Mouse (Mus musculus) adrenal gland, postnatal 36 days (tissue): Measurements from ENCODE around the gene Nuf2. TPM values are rescaled to one million over a fixed set of nuclear protein-coding genes. Genes with fewer than 3 reads are reported as not detected.
A peak's percentile ranks its signal among the peaks of the same experiment; 100 is the strongest.
"Not testable (repeated sequence)": the region's sequence is repeated elsewhere in the genome, so short reads cannot be mapped to it uniquely, and the experiment has no call there.

Source experiments
- DNase-seq, 2 experiments: peaks; one replicate each; pipeline ENCODE4 v3.0.0; 2021; ENCODE audit warnings: mixed read lengths in 1 of 2
- long read RNA-seq, 2 experiments: library from polyadenylated mRNA; stranded (forward); transcript quantifications; one replicate each; pipeline ENCODE4 v2.0.0; 2021; ENCODE audit warnings: borderline sequencing depth in 2 of 2
- total RNA-seq, 2 experiments: library from RNA; stranded (reverse); gene quantifications; 2 replicates each; pipeline ENCODE4 v1.2.3; 2021

Gene Nuf2
- total RNA-seq: 1 to 10 TPM; 3.2 to 4.1 TPM
- long read RNA-seq, experiment 1, partial matches to known transcripts: 0 of 6 reads
- long read RNA-seq, experiment 1, other reads (novel, unspliced or antisense): 2 of 6 reads
- long read RNA-seq, experiment 2, partial matches to known transcripts: 0 of 1 reads
- long read RNA-seq, experiment 2, other reads (novel, unspliced or antisense): 0 of 1 reads

- peak; percentile 96 to 97 for DNase-seq
Measured at GRCm38 (mm10) chr1:169530876-169531701, at the start of gene Nuf2. Gene Nuf2 (minus strand): TSS chr1:169531464.

DNA sequence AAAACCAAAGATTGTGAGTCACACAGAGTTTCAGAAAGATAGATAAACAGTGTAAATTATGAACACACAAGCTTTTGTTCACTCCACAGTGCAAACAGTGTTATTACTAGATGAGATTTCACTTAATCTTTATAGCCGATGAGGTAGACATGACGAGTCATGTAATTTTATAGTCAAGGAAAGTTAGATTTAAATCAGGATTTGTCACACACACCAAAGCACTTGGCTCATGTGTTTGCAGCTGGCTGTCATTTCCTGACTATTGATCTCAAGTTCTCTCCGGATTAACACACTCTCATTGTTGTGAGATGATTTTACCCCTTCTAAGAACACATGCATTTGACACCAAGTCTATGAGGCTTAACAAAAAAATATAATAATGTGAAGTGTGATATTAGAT lies 48.3 kb upstream of the Nuf2 start:
- DNase-seq: no peak

- no peak for DNase-seq
Measured at GRCm38 (mm10) chr1:169574136-169574535, 42.9 kb upstream of the Nuf2 start.

DNA sequence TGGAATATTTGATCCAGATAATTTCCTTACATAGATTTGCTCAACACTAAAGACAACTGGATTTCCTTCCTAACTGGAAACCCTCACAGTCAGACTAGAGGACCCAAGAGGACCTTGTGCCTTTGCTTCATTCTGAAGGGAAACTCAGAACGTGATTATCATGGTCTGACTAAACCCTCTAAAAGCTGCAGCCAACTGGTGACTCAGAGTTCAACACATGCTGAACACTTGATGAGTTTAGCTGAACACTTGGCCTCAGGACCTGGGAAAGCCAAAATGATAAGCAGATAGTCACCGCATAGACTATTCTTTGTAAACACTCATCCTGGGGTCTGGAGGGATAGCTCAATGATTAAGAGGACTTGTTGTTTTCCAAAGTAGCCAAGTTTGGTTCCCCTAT lies 24.4 kb upstream of the Nuf2 start:
- peak; percentile 14 to 23 for DNase-seq

DNA sequence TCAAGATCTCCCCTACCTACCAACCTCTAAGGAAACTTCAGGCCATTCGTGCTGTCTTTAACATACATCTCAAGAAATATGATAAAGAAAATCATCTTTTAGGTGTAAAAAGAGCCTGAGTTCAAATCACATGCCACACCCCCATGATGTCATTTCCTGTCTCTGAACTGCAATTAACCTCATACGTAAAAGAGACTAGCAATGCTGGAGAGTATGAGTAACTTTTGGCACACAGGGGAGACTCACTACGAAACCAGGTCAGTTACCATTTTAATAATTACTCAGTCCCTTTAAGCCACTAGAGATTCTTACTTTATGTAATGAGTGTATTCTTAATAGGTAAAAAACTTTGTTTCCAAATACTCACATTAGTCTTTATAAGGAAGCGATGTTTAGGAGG lies 23.8 kb upstream of the Nuf2 start:
- no peak for DNase-seq

- DNase-seq: no peak
Measured at GRCm38 (mm10) chr1:169553446-169553845, 22.2 kb upstream of the Nuf2 start.

DNA sequence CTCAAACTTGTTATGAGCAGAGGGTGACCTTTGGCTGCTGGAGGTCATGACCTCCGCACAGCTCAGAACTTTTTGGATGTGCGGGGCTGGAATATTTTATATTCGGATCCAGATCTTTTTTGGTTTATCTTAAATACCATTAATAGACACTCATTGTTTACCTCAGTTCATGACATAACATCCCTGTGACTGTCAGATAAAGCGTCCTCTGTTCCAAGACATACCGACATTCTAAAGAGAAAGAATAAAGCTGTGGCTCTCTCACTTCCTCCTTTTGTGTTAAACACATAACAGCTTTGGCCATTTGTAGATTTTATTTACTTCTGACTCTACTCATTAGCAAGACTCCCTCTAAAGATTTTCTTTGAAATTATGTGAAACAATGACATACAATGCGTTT lies 9.2 kb upstream of the Nuf2 start:
- no peak for DNase-seq

DNA sequence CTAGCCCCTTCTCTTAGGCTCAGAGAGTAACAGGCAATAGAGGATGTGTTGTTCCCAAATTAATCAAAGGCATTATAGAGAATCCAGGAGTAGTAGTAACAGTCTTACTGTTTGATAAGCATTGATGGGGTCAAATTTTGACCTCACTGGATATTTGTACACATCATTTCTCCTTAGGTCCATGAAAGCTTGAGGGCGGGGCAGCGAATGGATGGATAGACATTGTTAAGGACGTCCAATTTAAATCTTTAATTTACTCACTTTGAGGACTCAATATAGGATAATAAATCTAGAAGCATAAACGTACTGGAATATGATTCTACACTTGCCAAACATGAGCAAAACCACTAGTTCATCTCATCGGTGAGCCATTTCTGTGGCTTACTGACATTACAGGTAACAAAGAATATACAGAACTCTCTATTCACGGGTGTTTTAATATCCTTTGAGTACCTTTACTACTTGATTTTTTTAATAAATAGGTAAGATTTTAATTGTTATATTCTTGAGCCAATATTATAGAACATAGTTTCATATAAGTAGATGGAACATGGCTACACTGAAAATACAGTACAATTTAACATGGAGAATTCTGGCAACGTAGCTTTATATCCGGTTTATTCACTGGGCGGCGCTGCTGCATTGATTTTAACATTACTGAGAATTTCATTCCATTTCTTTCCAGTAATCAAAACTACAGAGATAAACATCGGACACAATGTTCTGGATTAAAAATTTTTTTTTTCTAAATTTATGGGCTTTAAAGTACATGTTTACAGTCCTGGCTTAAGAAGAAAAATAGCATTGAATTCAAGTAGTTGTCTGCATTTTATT lies 655 bp upstream of the Nuf2 start:
- DNase-seq: peak; percentile 67 to 71

DNA sequence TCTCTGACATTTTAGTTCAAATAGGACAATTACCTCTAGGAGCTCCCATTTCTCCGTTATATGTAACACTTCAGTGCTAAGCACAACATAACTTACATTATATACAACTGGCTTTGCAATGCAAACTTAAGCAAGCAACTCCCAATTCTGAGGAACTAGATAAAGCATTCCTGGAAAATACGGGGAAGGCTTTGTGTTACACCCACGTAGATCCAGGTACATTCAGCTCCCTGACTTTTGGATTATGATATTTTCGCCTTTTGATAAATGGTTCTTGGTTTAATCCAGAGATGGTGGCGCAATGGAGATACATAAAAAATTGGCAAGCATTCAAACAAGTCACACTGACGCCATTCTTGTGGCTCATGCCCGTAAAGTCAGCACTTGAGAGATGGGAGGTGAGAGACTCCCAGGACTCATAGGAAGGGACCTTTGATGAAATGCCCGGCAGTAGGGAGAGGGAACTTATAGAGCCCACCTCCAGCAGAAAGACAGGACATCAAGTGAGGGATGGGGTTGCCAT lies 1.2 kb downstream of the Nuf2 start:
- DNase-seq: no peak

DNA sequence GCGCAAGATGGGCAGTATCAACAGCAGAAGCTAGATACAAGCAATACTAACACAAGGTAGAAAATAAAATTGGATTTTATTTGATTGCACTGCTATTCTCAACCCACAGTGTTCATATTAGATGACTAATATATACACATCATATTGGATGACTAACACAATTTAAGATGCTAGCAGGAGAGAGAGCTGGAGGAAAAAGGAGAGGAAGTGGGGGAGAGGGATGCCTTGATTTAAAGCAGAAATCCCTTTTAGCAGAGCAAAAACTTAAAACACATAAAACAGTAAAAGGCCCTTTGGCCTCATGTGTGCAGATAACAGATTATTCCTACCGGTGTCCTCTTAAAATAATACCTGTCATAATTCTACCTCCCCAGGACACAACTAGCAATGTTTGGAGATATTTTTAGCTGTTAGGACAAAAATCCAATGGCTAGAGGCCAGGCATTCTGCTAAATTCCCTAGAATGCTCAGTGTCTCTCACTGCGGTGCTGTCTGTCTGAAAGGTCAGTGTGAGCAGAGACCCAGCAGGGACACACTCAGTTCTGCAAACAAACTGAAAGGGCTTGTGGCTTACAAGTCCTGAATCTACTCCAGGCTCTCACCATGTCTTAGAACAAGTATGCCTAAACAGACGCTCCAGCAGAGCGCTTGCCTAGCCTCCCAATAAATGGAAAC lies 5.1 kb downstream of the Nuf2 start:
- no peak for DNase-seq

- DNase-seq: no peak
Measured at GRCm38 (mm10) chr1:169519337-169519736, 11.9 kb downstream of the Nuf2 start.

DNA sequence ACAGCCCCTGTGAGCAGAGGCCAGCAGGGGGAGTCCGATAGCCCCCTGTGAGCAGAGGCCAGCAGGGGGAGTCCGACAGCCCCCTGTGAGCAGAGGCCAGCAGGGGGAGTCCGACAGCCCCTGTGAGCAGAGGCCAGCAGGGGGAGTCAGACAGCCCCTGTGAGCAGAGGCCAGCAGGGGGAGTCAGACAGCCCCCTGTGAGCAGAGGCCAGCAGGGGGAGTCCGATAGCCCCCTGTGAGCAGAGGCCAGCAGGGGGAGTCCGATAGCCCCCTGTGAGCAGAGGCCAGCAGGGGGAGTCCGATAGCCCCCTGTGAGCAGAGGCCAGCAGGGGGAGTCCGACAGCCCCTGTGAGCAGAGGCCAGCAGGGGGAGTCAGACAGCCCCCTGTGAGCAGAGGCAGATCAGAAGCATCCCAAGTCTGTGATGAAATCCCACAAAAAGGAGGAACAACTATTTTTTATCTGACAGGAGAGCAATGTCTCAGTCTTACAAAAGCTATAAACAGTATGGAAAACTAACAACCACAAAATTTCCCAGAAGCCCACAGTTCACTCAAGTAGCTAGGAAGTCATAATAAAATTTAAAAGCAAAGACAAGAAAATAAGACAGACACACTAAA lies 13.3 kb downstream of the Nuf2 start:
- DNase-seq: not testable (repeated sequence)

- DNase-seq: no peak
Measured at GRCm38 (mm10) chr1:169517376-169517892, 13.8 kb downstream of the Nuf2 start.

- DNase-seq: no peak
Measured at GRCm38 (mm10) chr1:169506354-169506753, 24.9 kb downstream of the Nuf2 start.

GRCm38 (mm10) chr1:169502876-169503275 lies 28.4 kb downstream of the Nuf2 start:
- DNase-seq: no peak

DNA sequence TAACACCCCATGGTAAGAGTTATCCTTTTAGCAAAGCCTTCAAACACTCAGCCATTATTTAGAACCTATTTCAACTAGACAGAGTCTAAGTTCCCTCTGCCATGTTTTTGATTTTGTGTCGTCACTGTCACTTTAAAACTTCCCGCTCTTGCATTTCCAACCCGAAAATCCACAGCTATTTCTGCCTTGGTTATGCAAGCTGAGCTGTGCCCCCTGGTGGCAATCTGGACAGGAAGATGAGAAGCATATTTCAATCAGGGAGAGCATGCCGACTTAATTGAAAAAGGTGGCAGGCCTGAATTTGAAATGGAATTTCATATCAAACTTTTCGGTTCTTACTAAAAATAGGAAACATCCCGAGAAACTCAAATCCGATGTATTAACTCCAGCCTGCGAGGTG lies 35.6 kb downstream of the Nuf2 start:
- DNase-seq: peak; percentile 28 to 59

DNA sequence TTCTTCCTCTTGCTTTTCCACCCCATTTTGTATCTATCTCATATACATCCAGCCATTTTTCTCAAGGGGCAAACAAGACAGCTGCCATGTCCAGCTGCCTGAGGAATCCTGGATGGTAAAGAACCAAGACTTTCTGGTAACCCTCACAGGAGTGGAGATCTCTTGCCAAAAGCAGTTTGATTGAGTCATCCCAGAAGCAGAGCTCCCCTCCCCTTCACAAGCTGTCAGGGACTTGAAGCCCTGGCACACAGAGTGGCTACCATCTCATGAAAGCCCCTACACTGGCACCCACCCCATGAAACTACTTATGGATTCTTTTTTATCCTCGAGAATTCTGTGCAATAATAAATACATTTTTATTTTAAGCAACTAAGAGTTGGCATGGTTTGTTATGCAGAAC lies 39.7 kb downstream of the Nuf2 start:
- DNase-seq: no peak

DNA sequence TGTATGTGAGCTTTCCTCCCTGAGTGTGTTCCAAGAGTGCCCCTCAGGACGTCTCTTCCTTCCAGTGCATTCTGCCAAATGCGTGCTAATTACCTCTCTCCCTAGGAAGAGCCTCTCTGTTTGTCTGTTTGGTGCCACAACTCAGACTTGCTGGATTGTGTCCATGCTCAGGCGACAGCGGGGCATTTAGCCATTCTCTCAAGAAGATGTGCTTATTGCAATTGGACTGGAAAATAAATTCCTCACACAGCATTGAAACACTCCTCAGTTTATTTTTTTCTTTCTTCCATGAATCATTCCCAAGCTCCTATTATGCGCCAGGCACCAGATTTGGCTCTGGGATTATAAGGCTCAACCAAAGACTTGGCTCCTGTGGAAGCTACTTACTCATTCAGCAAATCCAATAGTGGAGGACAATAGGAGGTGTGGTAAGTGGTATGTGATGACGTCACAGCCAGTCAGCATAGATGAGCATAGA lies 45.8 kb downstream of the Nuf2 start:
- no peak for DNase-seq

GRCm38 (mm10) chr1:169484565-169484964 lies 46.7 kb downstream of the Nuf2 start:
- no peak for DNase-seq

GRCm38 (mm10) chr1:169482596-169483335 lies 48.5 kb downstream of the Nuf2 start:
- no peak for DNase-seq
